Mouse (Mus musculus) heart, embryonic 15.5 days (tissue): ENCODE results near the gene Pank1. TPM values are rescaled to one million over a fixed set of nuclear protein-coding genes. Genes with fewer than 3 reads are reported as not detected.
A peak's percentile ranks its signal among the peaks of the same experiment; 100 is the strongest.

Experiments used
- ATAC-seq: fragments of 200-750 bp; cut with Nextera tagmentation; replicated peaks from 2 replicates; pipeline ENCODE4 v1.8.0; 2017; ENCODE audit warnings: low read depth, moderate TSS enrichment; ENCODE audit not compliant: insufficient number of reproducible peaks, insufficient read depth, low FRiP score
- H3K27ac ChIP-seq: fragments of 300-500 bp; sonication (generic); 2 replicates; pipeline ENCODE4 v1.5.1; 2015; ENCODE audit warnings: mild to moderate bottlenecking, inconsistent platforms
- H3K27me3 ChIP-seq: fragments of 300-500 bp; sonication (generic); 2 replicates; pipeline ENCODE4 v1.6.1; 2015; ENCODE audit warnings: inconsistent platforms
- H3K36me3 ChIP-seq: fragments of 300-500 bp; sonication (generic); 2 replicates; pipeline ENCODE4 v1.6.1; 2015; ENCODE audit warnings: mild to moderate bottlenecking, inconsistent platforms
- H3K4me1 ChIP-seq: fragments of 300-500 bp; sonication (generic); replicated peaks from 2 replicates; pipeline ENCODE4 v1.6.1; 2015; ENCODE audit warnings: inconsistent platforms
- H3K4me2 ChIP-seq: fragments of 300-500 bp; sonication (generic); 2 replicates; pipeline ENCODE4 v1.6.1; 2015; ENCODE audit warnings: inconsistent platforms, mild to moderate bottlenecking, moderate library complexity
- H3K4me3 ChIP-seq: fragments of 300-500 bp; sonication (generic); 2 replicates; pipeline ENCODE4 v1.5.1; 2015; ENCODE audit warnings: mild to moderate bottlenecking, inconsistent platforms
- H3K9ac ChIP-seq: fragments of 300-500 bp; sonication (generic); 2 replicates; pipeline ENCODE4 v1.6.1; 2015; ENCODE audit warnings: mild to moderate bottlenecking, inconsistent platforms
- H3K9me3 ChIP-seq: fragments of 300-500 bp; sonication (generic); replicated peaks from 2 replicates; pipeline ENCODE4 v1.6.1; 2016; ENCODE audit warnings: inconsistent platforms
- WGBS: fragments of 180-500 bp; shearing (Covaris S2); methylation state at CpG from one replicate; pipeline ENCODE4 v1.1.7; 2015; ENCODE audit warnings: mixed read lengths; 5-methylcytosine and 5-hydroxymethylcytosine counted together
- polyA plus RNA-seq: library from polyadenylated mRNA; unstranded; fragments of >200 nt; fragmentation: Nextera tagmentation; extraction: Ambion mirVana; gene quantifications from 2 replicates; pipeline ENCODE4 v1.2.1, GENCODE M21; 2015

The Pank1 gene
- polyA plus RNA-seq, 1 experiment from 2014 or later, result 15.5 TPM

GRCm38 (mm10) chr19:34846005-34846404, 33.2 kb downstream of the Pank1 start:
- Histone ChIP-seq H3K4me2 (peak overlapping the region; percentile 16; the same call in 1 of the 2 replicates), H3K9me3 (no peaks in the 10 kb centered on the region), H3K36me3 (no peaks in the 10 kb centered on the region), H3K27ac (no peak overlapping the region), H3K4me3 (no peak overlapping the region), H3K4me1 (peaks cover 37% of the 10 kb centered on the region), H3K27me3 (no peaks in the 10 kb centered on the region), H3K9ac (no peak overlapping the region)
- WGBS, result 58% methylated on average over 7 of the region's 7 CpGs
- no peak for ATAC-seq

GRCm38 (mm10) chr19:34845331-34845730, 33.9 kb downstream of the Pank1 start:
- H3K9me3 ChIP-seq, result no peaks in the 10 kb centered on the region
- H3K36me3 ChIP-seq, result peaks cover 4% of the 10 kb centered on the region; the same call in 1 of the 2 replicates
- H3K4me1 ChIP-seq, result peaks cover 37% of the 10 kb centered on the region
- ATAC-seq, result no peak
- H3K4me2 ChIP-seq, result no peak overlapping the region
- 92% methylated on average over 7 of the region's 8 CpGs for WGBS
- no peak overlapping the region for H3K4me3 ChIP-seq
- no peak overlapping the region for H3K9ac ChIP-seq
- no peak overlapping the region for H3K27ac ChIP-seq
- H3K27me3 ChIP-seq, result no peaks in the 10 kb centered on the region

- ATAC-seq, result no peak
- 0 out of 2 replicates have a peak overlapping the region, but pooled peaks have one; percentile 6 for H3K27ac ChIP-seq
Measured at GRCm38 (mm10) chr19:34844760-34845159, 34.5 kb downstream of the Pank1 start.

GRCm38 (mm10) chr19:34844047-34844446, 35.2 kb downstream of the Pank1 start:
- H3K9me3 ChIP-seq, result no peaks in the 10 kb centered on the region
- H3K27ac ChIP-seq, result 0 out of 2 replicates have a peak overlapping the region, but pooled peaks have one; percentile 6
- peaks cover 8% of the 10 kb centered on the region for H3K36me3 ChIP-seq
- H3K4me3 ChIP-seq, result no peak overlapping the region
- peaks cover 37% of the 10 kb centered on the region for H3K4me1 ChIP-seq
- WGBS, result 26% methylated on average over 9 of the region's 9 CpGs
- no peak overlapping the region for H3K9ac ChIP-seq
- no peaks in the 10 kb centered on the region for H3K27me3 ChIP-seq
- no peak for ATAC-seq
- H3K4me2 ChIP-seq, result peak overlapping the region; percentile 17

More at GRCm38 (mm10) chr19:34844760-34845159, 34.5 kb downstream of the Pank1 start:
- no peaks in the 10 kb centered on the region for H3K9me3 ChIP-seq
- no peak overlapping the region for H3K4me3 ChIP-seq
- WGBS, result 66% methylated on average over 5 of the region's 5 CpGs
- H3K4me1 ChIP-seq, result peaks cover 37% of the 10 kb centered on the region
- H3K36me3 ChIP-seq, result peaks cover 8% of the 10 kb centered on the region
- H3K27me3 ChIP-seq, result no peaks in the 10 kb centered on the region
- no peak overlapping the region for H3K9ac ChIP-seq
- H3K4me2 ChIP-seq, result no peak overlapping the region

GRCm38 (mm10) chr19:34841719-34842506, 37.3 kb downstream of the Pank1 start:
- 22% methylated on average over 9 of the region's 9 CpGs for WGBS
- Histone ChIP-seq H3K27me3 (no peaks in the 10 kb centered on the region), H3K9me3 (no peaks in the 10 kb centered on the region), H3K9ac (no peak overlapping the region), H3K27ac (no peak overlapping the region), H3K4me3 (no peak overlapping the region), H3K4me2 (no peak overlapping the region), H3K36me3 (peaks cover 8% of the 10 kb centered on the region), H3K4me1 (peaks cover 37% of the 10 kb centered on the region)
- no peak for ATAC-seq

- peaks cover 8% of the 10 kb centered on the region for H3K36me3 ChIP-seq
Measured at GRCm38 (mm10) chr19:34838624-34839023, 40.6 kb downstream of the Pank1 start.

GRCm38 (mm10) chr19:34831702-34832101, 47.6 kb downstream of the Pank1 start:
- no peaks in the 10 kb centered on the region for H3K27me3 ChIP-seq
- H3K4me1 ChIP-seq, result no peaks in the 10 kb centered on the region
- no peak overlapping the region for H3K27ac ChIP-seq
- no peak overlapping the region for H3K9ac ChIP-seq
- no peak overlapping the region for H3K4me2 ChIP-seq
- no peak for ATAC-seq
- 88% methylated on average over 4 of the region's 4 CpGs for WGBS
- H3K4me3 ChIP-seq, result no peak overlapping the region
- no peaks in the 10 kb centered on the region for H3K36me3 ChIP-seq
- H3K9me3 ChIP-seq, result no peaks in the 10 kb centered on the region

More at GRCm38 (mm10) chr19:34838624-34839023, 40.6 kb downstream of the Pank1 start:
- Histone ChIP-seq H3K4me1 (peaks cover 12% of the 10 kb centered on the region), H3K27ac (no peak overlapping the region), H3K4me3 (no peak overlapping the region), H3K9ac (no peak overlapping the region), H3K9me3 (no peaks in the 10 kb centered on the region), H3K4me2 (no peak overlapping the region), H3K27me3 (no peaks in the 10 kb centered on the region)
- ATAC-seq, result no peak
- 92% methylated on average over 9 of the region's 9 CpGs for WGBS

- ATAC-seq, result no peak
- no peaks in the 10 kb centered on the region for H3K4me1 ChIP-seq
- H3K27ac ChIP-seq, result no peak overlapping the region
- H3K4me3 ChIP-seq, result no peak overlapping the region
- H3K9ac ChIP-seq, result no peak overlapping the region
- H3K27me3 ChIP-seq, result no peaks in the 10 kb centered on the region
- 67% methylated on average over 5 of the region's 5 CpGs for WGBS
- H3K9me3 ChIP-seq, result no peaks in the 10 kb centered on the region
- no peaks in the 10 kb centered on the region for H3K36me3 ChIP-seq
- H3K4me2 ChIP-seq, result no peak overlapping the region
Measured at GRCm38 (mm10) chr19:34827916-34828635, 51.2 kb downstream of the Pank1 start.

- WGBS, result 77% methylated on average over 6 of the region's 6 CpGs
- no peaks in the 10 kb centered on the region for H3K36me3 ChIP-seq
- H3K9ac ChIP-seq, result no peak overlapping the region
- no peaks in the 10 kb centered on the region for H3K9me3 ChIP-seq
- no peak overlapping the region for H3K4me3 ChIP-seq
- no peak overlapping the region for H3K27ac ChIP-seq
- H3K4me1 ChIP-seq, result no peaks in the 10 kb centered on the region
- no peaks in the 10 kb centered on the region for H3K27me3 ChIP-seq
- no peak for ATAC-seq
- no peak overlapping the region for H3K4me2 ChIP-seq
Measured at GRCm38 (mm10) chr19:34827444-34827843, 51.8 kb downstream of the Pank1 start.

GRCm38 (mm10) chr19:34825946-34826655, 53.2 kb downstream of the Pank1 start:
- Histone ChIP-seq H3K27me3 (no peaks in the 10 kb centered on the region), H3K36me3 (no peaks in the 10 kb centered on the region; the same call in 1 of the 2 replicates), H3K4me2 (no peak overlapping the region), H3K9me3 (no peaks in the 10 kb centered on the region), H3K4me1 (peaks cover 5% of the 10 kb centered on the region), H3K4me3 (no peak overlapping the region), H3K9ac (no peak overlapping the region), H3K27ac (no peak overlapping the region)
- 62% methylated on average over 13 of the region's 13 CpGs for WGBS
- ATAC-seq, result no peak

GRCm38 (mm10) chr19:34819577-34820170, 59.6 kb downstream of the Pank1 start:
- no peak for ATAC-seq
- WGBS, result 86% methylated on average over 5 of the region's 5 CpGs

More at GRCm38 (mm10) chr19:34819577-34820170, 59.6 kb downstream of the Pank1 start:
- peaks cover 20% of the 10 kb centered on the region for H3K36me3 ChIP-seq
- H3K9ac ChIP-seq, result no peak overlapping the region
- H3K27me3 ChIP-seq, result no peaks in the 10 kb centered on the region
- no peak overlapping the region for H3K4me2 ChIP-seq
- H3K9me3 ChIP-seq, result no peaks in the 10 kb centered on the region
- peaks cover 9% of the 10 kb centered on the region for H3K4me1 ChIP-seq
- no peak overlapping the region for H3K27ac ChIP-seq
- no peak overlapping the region for H3K4me3 ChIP-seq
